ENCODE assay signal across 27 mouse cellular contexts in genomic region chr9:44947836-44948235, GRCm38 (mm10). TPM values are rescaled to one million over a fixed set of nuclear protein-coding genes. Genes with fewer than 3 reads are reported as not detected.
"Had no signal": no experiment of that assay in that cellular context is flagged by ENCODE, and none has a peak within 500 bp of the region (broad histone marks: within the 10 kb centered on the region; RNA-seq: fewer than 3 reads in every experiment).

No protein-coding gene starts in this region.

- H3K4me3 ChIP-seq: gastrocnemius, adult 2 months; heart, embryonic 10.5 days; heart, embryonic 12.5 days; hindbrain, embryonic 10.5 days; hindbrain, embryonic 12.5 days; intestine, embryonic 15.5 days; layer of hippocampus, adult 2 months; left cerebral cortex, adult 2 months; limb, embryonic 10.5 days; limb, embryonic 12.5 days; liver, embryonic 13.5 days; liver, embryonic 15.5 days had no signal

- H3K9ac ChIP-seq: heart, embryonic 12.5 days; hindbrain, embryonic 12.5 days; hindbrain, embryonic 14.5 days; intestine, embryonic 15.5 days; limb, embryonic 12.5 days; liver, embryonic 13.5 days; liver, embryonic 15.5 days; liver, postnatal 0 days had no signal

- ATAC-seq: forebrain, embryonic 16.5 days; hindbrain, embryonic 16.5 days; inflammation-experienced regulatory T-cells, adult 6 months; intestine, embryonic 15.5 days; liver, postnatal 0 days had no signal

- H3K27me3 ChIP-seq: heart, embryonic 12.5 days; hindbrain, embryonic 12.5 days; intestine, embryonic 15.5 days; limb, embryonic 12.5 days; liver, embryonic 13.5 days; liver, embryonic 15.5 days had no signal

- H3K9me3 ChIP-seq: heart, embryonic 10.5 days; heart, embryonic 12.5 days; hindbrain, embryonic 10.5 days; hindbrain, embryonic 12.5 days; intestine, embryonic 15.5 days; limb, embryonic 10.5 days; limb, embryonic 12.5 days; liver, embryonic 13.5 days; liver, embryonic 15.5 days had no signal

- H3K4me1 ChIP-seq: heart, embryonic 10.5 days; heart, embryonic 12.5 days; hindbrain, embryonic 10.5 days; hindbrain, embryonic 12.5 days; intestine, embryonic 15.5 days; limb, embryonic 10.5 days; limb, embryonic 12.5 days; liver, embryonic 13.5 days; liver, embryonic 15.5 days had no signal

- DNase-seq: gastrocnemius, adult 2 months; gastrocnemius, postnatal 10 days; gastrocnemius, postnatal 25 days; heart, adult 18-20 months; heart, postnatal 10 days; heart, postnatal 4 days; liver; liver, embryonic 13.5 days; liver, postnatal 0 days had no signal

- H3K27ac ChIP-seq: heart, embryonic 10.5 days; hindbrain, embryonic 10.5 days; hindbrain, embryonic 12.5 days; hindbrain, embryonic 14.5 days; intestine, embryonic 15.5 days; left cerebral cortex, adult 2 months; limb, embryonic 10.5 days; limb, embryonic 12.5 days; liver, embryonic 13.5 days; liver, embryonic 15.5 days had no signal

- H3K4me2 ChIP-seq: heart, embryonic 12.5 days; hindbrain, embryonic 12.5 days; hindbrain, embryonic 14.5 days; intestine, embryonic 15.5 days; limb, embryonic 12.5 days; liver, embryonic 11.5 days; liver, embryonic 13.5 days; liver, embryonic 15.5 days had no signal

RNA-seq across cellular contexts. Expression of gene Cd3g, which starts 32.4 kb away (rescaled TPM):
- polyA plus RNA-seq: forebrain, embryonic 16.5 days; frontal cortex, adult 2 months; heart, embryonic 10.5 days; heart, embryonic 12.5 days; hindbrain, embryonic 10.5 days; hindbrain, embryonic 12.5 days; hindbrain, embryonic 14.5 days; hindbrain, embryonic 16.5 days; limb, embryonic 10.5 days had no signal

RNA-seq across cellular contexts. Expression of gene Cd3d, which starts 33.8 kb away (rescaled TPM):
- polyA plus RNA-seq: forebrain, embryonic 16.5 days; heart, embryonic 10.5 days; heart, embryonic 12.5 days; heart, embryonic 14.5 days; hindbrain, embryonic 10.5 days; hindbrain, embryonic 12.5 days; hindbrain, embryonic 14.5 days; hindbrain, embryonic 16.5 days; intestine, embryonic 15.5 days; limb, embryonic 10.5 days; limb, embryonic 12.5 days; limb, embryonic 14.5 days; liver, embryonic 11.5 days; liver, embryonic 13.5 days had no signal
